Mouse (Mus musculus): ENCODE measurements around the gene Tdp1. TPM values are rescaled to one million over a fixed set of nuclear protein-coding genes. Genes with fewer than 3 reads are reported as not detected.
A peak's percentile ranks its signal among the peaks of the same experiment; 100 is the strongest.
"Not testable (repeated sequence)": the region's sequence is repeated elsewhere in the genome, so short reads cannot be mapped to it uniquely, and the experiment has no call there.

Tdp1 gene
- polyA plus RNA-seq, 3 experiments from 2014 or later: 18.1 to 25.6 (median 23.3) TPM

GRCm38 (mm10) chr12:99958068-99959060, 74.0 kb downstream of the Tdp1 start:
- ATAC-seq: no peak

GRCm38 (mm10) chr12:99959291-99959690, 75.0 kb downstream of the Tdp1 start:
- ATAC-seq: no peak

- no peak for ATAC-seq
Measured at GRCm38 (mm10) chr12:99959930-99960329, 75.6 kb downstream of the Tdp1 start.

- no peak for ATAC-seq
Measured at GRCm38 (mm10) chr12:99960675-99961074, 76.4 kb downstream of the Tdp1 start.

GRCm38 (mm10) chr12:99964301-99965202, 80.2 kb downstream of the Tdp1 start, which contains the start of gene Kcnk13:
Kcnk13 (plus strand) TSS chr12:99964499.
- ATAC-seq: peak; percentile 70

- ATAC-seq: peak; percentile 14
Measured at GRCm38 (mm10) chr12:99965203-99966115, 81.1 kb downstream of the Tdp1 start.

GRCm38 (mm10) chr12:99966116-99966770, 81.9 kb downstream of the Tdp1 start:
- no peak for ATAC-seq

GRCm38 (mm10) chr12:99966881-99967363, 82.6 kb downstream of the Tdp1 start:
- no peak for ATAC-seq

- no peak for ATAC-seq
Measured at GRCm38 (mm10) chr12:99969906-99970305, 85.6 kb downstream of the Tdp1 start.

- ATAC-seq: not testable (repeated sequence)
Measured at GRCm38 (mm10) chr12:99971205-99971894, 87.0 kb downstream of the Tdp1 start.

GRCm38 (mm10) chr12:99972825-99973224, 88.5 kb downstream of the Tdp1 start:
- no peak for ATAC-seq

- ATAC-seq: no peak
Measured at GRCm38 (mm10) chr12:99973659-99974058, 89.3 kb downstream of the Tdp1 start.

GRCm38 (mm10) chr12:99979541-99979940, 95.2 kb downstream of the Tdp1 start:
- peak; percentile 41 for ATAC-seq

- no peak for ATAC-seq
Measured at GRCm38 (mm10) chr12:99986797-99987196, 102.5 kb downstream of the Tdp1 start.

GRCm38 (mm10) chr12:99988144-99988543, 103.8 kb downstream of the Tdp1 start:
- ATAC-seq: no peak

GRCm38 (mm10) chr12:99992362-99992862, 108.1 kb downstream of the Tdp1 start:
- ATAC-seq: no peak

GRCm38 (mm10) chr12:99993146-99993890, 109.0 kb downstream of the Tdp1 start:
- ATAC-seq: no peak

GRCm38 (mm10) chr12:99995951-99996350, 111.6 kb downstream of the Tdp1 start:
- no peak for ATAC-seq

- no peak for ATAC-seq
Measured at GRCm38 (mm10) chr12:99999726-100000125, 115.4 kb downstream of the Tdp1 start.

GRCm38 (mm10) chr12:100000381-100000780, 116.1 kb downstream of the Tdp1 start:
- ATAC-seq: no peak
